Mouse (Mus musculus): ENCODE data around the gene Tbx19.

- no peak for TF ChIP-seq CTCF (IDR thresholded peaks at IDR 0.05; ENCODE audit: insufficient read depth, low read depth, low read length)
- no peak for TF ChIP-seq POLR2A (IDR thresholded peaks at IDR 0.05; ENCODE audit: insufficient read depth, low read depth, low read length)
Measured at GRCm38 (mm10) chr1:165171277-165171676, 10.7 kb upstream of the Tbx19 start.
